Mouse (Mus musculus) limb, embryonic 10.5 days (tissue): Measurements from ENCODE around the gene Dach2. TPM values are rescaled to one million over a fixed set of nuclear protein-coding genes. Genes with fewer than 3 reads are reported as not detected.

ENCODE experiments used
- DNase-seq: peaks from one replicate; pipeline ENCODE4 v3.0.0-alpha.2; 2017; ENCODE audit warnings: low spot score
- H3K27ac ChIP-seq: fragments of 300-500 bp; sonication (generic); 2 replicates; pipeline ENCODE4 v1.5.1; 2016; ENCODE audit warnings: mild to moderate bottlenecking
- H3K27me3 ChIP-seq: fragments of 300-500 bp; sonication (generic); 2 replicates; pipeline ENCODE4 v1.6.1; 2016; ENCODE audit warnings: low read depth, mild to moderate bottlenecking; ENCODE audit not compliant: poor library complexity, severe bottlenecking
- H3K36me3 ChIP-seq: fragments of 300-500 bp; sonication (generic); 2 replicates; pipeline ENCODE4 v1.6.1; 2016; ENCODE audit warnings: mild to moderate bottlenecking, moderate library complexity
- H3K4me1 ChIP-seq: fragments of 300-500 bp; sonication (generic); 2 replicates; pipeline ENCODE4 v1.6.1; 2016
- H3K4me3 ChIP-seq: fragments of 300-500 bp; sonication (generic); 2 replicates; pipeline ENCODE4 v1.5.1; 2016; ENCODE audit warnings: mild to moderate bottlenecking, moderate library complexity
- H3K9me3 ChIP-seq: fragments of 300-500 bp; sonication (generic); replicated peaks from 2 replicates; pipeline ENCODE4 v1.6.1; 2016; ENCODE audit warnings: mild to moderate bottlenecking
- WGBS: fragments of 180-500 bp; shearing (Covaris S2); methylation state at CpG from one replicate; pipeline ENCODE4 v1.1.7; 2016; 5-methylcytosine and 5-hydroxymethylcytosine counted together
- polyA plus RNA-seq: library from polyadenylated mRNA; unstranded; fragments of >200 nt; fragmentation: Nextera tagmentation; extraction: Ambion mirVana; gene quantifications from 2 replicates; pipeline ENCODE4 v1.2.1, GENCODE M21; 2016

The Dach2 gene
- polyA plus RNA-seq, 1 experiment from 2014 or later: 5.5 TPM

GRCm38 (mm10) chrX:113687163-113687562 is 389.9 kb downstream of the Dach2 start:
- Histone ChIP-seq H3K27ac (no peak overlapping the region), H3K4me1 (no peaks in the 10 kb centered on the region), H3K27me3 (no peaks in the 10 kb centered on the region), H3K4me3 (no peak overlapping the region), H3K9me3 (no peaks in the 10 kb centered on the region), H3K36me3 (no peaks in the 10 kb centered on the region)
- 63% methylated on average over 2 of the region's 2 CpGs for WGBS
- DNase-seq: no peak

DNA sequence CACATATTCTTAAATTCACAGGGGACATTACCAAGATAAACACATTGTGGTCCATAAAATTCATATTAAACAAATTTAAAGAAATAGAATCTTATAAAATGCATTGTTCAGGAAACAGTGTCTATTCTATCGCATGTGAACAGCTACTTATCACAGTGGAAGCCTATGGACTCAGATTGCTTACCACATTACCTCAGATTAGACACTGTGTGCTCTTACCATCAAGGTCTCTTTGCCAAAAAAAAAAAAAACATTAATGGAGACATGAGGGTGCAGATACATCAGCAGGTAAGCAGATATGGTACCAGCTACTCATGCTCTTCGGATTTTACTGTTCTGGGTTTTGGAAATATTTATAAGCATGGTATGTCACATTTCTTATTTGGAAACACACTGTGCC is 415.1 kb downstream of the Dach2 start:
- Histone ChIP-seq H3K4me3 (no peak overlapping the region), H3K27me3 (no peaks in the 10 kb centered on the region), H3K36me3 (no peaks in the 10 kb centered on the region), H3K27ac (no peak overlapping the region), H3K9me3 (no peaks in the 10 kb centered on the region), H3K4me1 (no peaks in the 10 kb centered on the region)
- DNase-seq: no peak
- WGBS: 82% methylated on average over 2 of the region's 2 CpGs

GRCm38 (mm10) chrX:113724124-113724523 is 426.8 kb downstream of the Dach2 start:
- Histone ChIP-seq H3K4me1 (no peaks in the 10 kb centered on the region), H3K27ac (no peak overlapping the region), H3K4me3 (no peak overlapping the region), H3K27me3 (no peaks in the 10 kb centered on the region), H3K9me3 (no peaks in the 10 kb centered on the region), H3K36me3 (no peaks in the 10 kb centered on the region)
- DNase-seq: no peak

DNA sequence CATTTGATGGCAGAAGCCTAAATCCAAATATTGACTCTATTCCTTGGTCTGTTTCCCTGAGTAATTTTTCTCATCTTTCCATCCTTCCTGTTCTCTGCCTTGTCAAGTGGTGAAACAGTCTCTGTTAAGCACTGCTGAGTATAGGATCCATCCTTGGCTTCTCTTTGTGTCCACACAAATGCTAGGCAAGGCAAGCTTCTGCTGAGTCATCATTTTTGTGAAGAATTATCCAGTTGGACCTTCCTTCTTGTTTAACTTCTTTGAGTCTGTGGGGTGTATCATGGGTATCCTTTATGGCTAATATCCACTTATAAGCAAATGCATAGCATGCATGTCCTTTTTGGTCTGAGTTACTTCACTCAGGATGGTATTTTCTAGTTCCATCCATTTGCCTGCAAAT is 449.8 kb downstream of the Dach2 start:
- Histone ChIP-seq H3K4me1 (no peaks in the 10 kb centered on the region), H3K27me3 (no peaks in the 10 kb centered on the region), H3K9me3 (no peaks in the 10 kb centered on the region), H3K36me3 (no peaks in the 10 kb centered on the region), H3K4me3 (no peak overlapping the region), H3K27ac (no peak overlapping the region)
- DNase-seq: no peak

DNA sequence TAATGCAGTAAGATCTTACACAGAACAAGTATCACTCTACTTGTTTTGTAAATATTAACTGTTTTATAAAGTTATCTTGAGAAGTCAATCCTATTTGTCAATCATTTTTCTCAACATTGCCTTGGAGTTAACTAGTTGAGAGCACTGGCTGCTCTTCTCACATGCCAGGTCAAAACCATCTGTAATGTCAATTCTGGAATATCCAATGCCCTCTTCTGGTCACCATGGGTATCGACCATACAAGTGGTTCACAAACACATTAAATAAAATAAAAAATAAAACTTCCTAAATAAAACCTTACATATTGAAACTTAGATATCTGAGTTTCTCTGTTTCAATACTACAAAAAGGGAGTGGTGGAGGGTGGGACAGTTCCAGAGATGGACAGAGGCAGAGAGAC is 495.0 kb downstream of the Dach2 start:
- Histone ChIP-seq H3K27me3 (no peaks in the 10 kb centered on the region), H3K9me3 (no peaks in the 10 kb centered on the region), H3K4me1 (no peaks in the 10 kb centered on the region), H3K27ac (no peak overlapping the region), H3K36me3 (no peaks in the 10 kb centered on the region), H3K4me3 (no peak overlapping the region)
- WGBS: 21% methylated on average over 1 of the region's 1 CpGs
- DNase-seq: no peak

DNA sequence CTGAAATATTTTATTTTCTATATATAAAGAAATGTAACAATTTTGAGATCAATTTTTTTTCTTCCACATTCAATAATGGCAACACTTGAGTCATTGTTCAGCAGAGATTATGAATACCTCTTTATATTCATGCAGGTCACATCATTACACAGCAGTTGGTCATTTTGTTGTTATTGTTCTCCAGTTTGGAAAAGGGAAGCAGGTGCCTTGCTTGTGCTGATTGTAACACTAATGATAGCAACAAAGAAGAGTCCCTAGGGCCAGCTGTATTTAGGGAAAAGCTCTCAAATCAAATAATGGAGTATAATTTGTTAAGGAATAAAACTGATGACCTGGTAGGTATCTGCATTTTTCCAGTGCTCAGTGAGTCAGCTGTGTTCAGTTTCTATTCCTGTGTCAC is 513.1 kb downstream of the Dach2 start:
- Histone ChIP-seq H3K4me3 (no peak overlapping the region), H3K36me3 (no peaks in the 10 kb centered on the region), H3K27me3 (no peaks in the 10 kb centered on the region), H3K9me3 (no peaks in the 10 kb centered on the region), H3K4me1 (no peaks in the 10 kb centered on the region), H3K27ac (no peak overlapping the region)
- no peak for DNase-seq

GRCm38 (mm10) chrX:113826810-113827209 is 529.5 kb downstream of the Dach2 start:
- DNase-seq: no peak
- Histone ChIP-seq H3K4me3 (no peak overlapping the region), H3K36me3 (no peaks in the 10 kb centered on the region), H3K27me3 (no peaks in the 10 kb centered on the region), H3K9me3 (no peaks in the 10 kb centered on the region), H3K27ac (no peak overlapping the region), H3K4me1 (no peaks in the 10 kb centered on the region)
- 71% methylated on average over 1 of the region's 1 CpGs for WGBS

GRCm38 (mm10) chrX:113833062-113833461 is 535.8 kb downstream of the Dach2 start:
- Histone ChIP-seq H3K27ac (no peak overlapping the region), H3K4me1 (no peaks in the 10 kb centered on the region), H3K4me3 (no peak overlapping the region), H3K36me3 (no peaks in the 10 kb centered on the region), H3K9me3 (no peaks in the 10 kb centered on the region), H3K27me3 (no peaks in the 10 kb centered on the region)
- WGBS: 85% methylated on average over 1 of the region's 1 CpGs
- DNase-seq: no peak

GRCm38 (mm10) chrX:113867835-113868495 is 570.7 kb downstream of the Dach2 start:
- DNase-seq: no peak
- H3K9me3 ChIP-seq: no peaks in the 10 kb centered on the region
- WGBS: 82% methylated on average over 2 of the region's 2 CpGs

More at GRCm38 (mm10) chrX:113867835-113868495, 570.7 kb downstream of the Dach2 start:
- Histone ChIP-seq H3K36me3 (no peaks in the 10 kb centered on the region), H3K27me3 (no peaks in the 10 kb centered on the region), H3K4me3 (no peak overlapping the region), H3K4me1 (no peaks in the 10 kb centered on the region), H3K27ac (no peak overlapping the region)

Other genes starting within 250 kb of the Dach2 start
- gene Chm, start 112.0 kb upstream of the Dach2 start, polyA plus RNA-seq: 10.8 and 13.8 TPM in 2 replicates